Mouse (Mus musculus): ENCODE measurements at regions not wholly inside any gene's neighbourhood (a gene's known extent, or its start where the extent isn't known, plus 50 kb on each side); places are given as distances from the start of the nearest gene placed in this dataset.

GRCm38 (mm10) chr2:178572301-178572700, 142.0 kb downstream of the Cdh26 start:
- no peaks in the 10 kb centered on the region for H3K36me3 ChIP-seq (replicated peaks)
- no peak for TF ChIP-seq CTCF (IDR thresholded peaks at IDR 0.05; ENCODE audit: low read depth, low read length)
- no peak for ATAC-seq (ENCODE audit: extremely low read depth, insufficient number of reproducible peaks, low FRiP score, poor library complexity, severe bottlenecking)

GRCm38 (mm10) chr2:178574859-178575258, 144.5 kb downstream of the Cdh26 start:
- DNase-seq (ENCODE audit: low spot score) (no peak), ATAC-seq (ENCODE audit: extremely low read depth, insufficient number of reproducible peaks, low FRiP score, poor library complexity, severe bottlenecking) (no peak)
- Histone ChIP-seq H3K4me3 (ENCODE audit: low read depth, low read length) (no peak overlapping the region), H3K36me3 (replicated peaks) (no peaks in the 10 kb centered on the region), H3K4me1 (ENCODE audit: insufficient read depth, low read depth, low read length) (no peaks in the 10 kb centered on the region), H3K9me3 (replicated peaks) (peaks cover 81% of the 10 kb centered on the region), H3K27me3 (ENCODE audit: insufficient read depth, low read length) (no peaks in the 10 kb centered on the region)
- TF ChIP-seq CTCF (IDR thresholded peaks at IDR 0.05; ENCODE audit: low read depth, low read length): no peak
- no peak for TF ChIP-seq TAL1 (conservative IDR thresholded peaks at IDR 0.05; ENCODE audit: low read depth, low read length)
- TF ChIP-seq GATA2 (IDR thresholded peaks at IDR 0.05; ENCODE audit: borderline replicate concordance, low read depth, low read length): no peak
- no peak for TF ChIP-seq GATA1 (IDR thresholded peaks at IDR 0.05; ENCODE audit: borderline replicate concordance, low read length)
- no peak for TF ChIP-seq POLR2AphosphoS5 (IDR thresholded peaks at IDR 0.05; ENCODE audit: insufficient replicate concordance, low read depth, low read length)

More at GRCm38 (mm10) chr2:178572301-178572700, 142.0 kb downstream of the Cdh26 start:
- Histone ChIP-seq H3K4me1 (ENCODE audit: insufficient read depth, low read depth, low read length) (no peaks in the 10 kb centered on the region), H3K4me3 (ENCODE audit: low read depth, low read length) (no peak overlapping the region), H3K27me3 (ENCODE audit: insufficient read depth, low read length) (no peaks in the 10 kb centered on the region), H3K9me3 (replicated peaks) (peaks cover 76% of the 10 kb centered on the region)
- DNase-seq (ENCODE audit: low spot score): no peak

- Histone ChIP-seq H3K4me3 (ENCODE audit: low read depth, low read length) (no peak overlapping the region), H3K9me3 (replicated peaks) (peaks cover 84% of the 10 kb centered on the region), H3K4me1 (ENCODE audit: insufficient read depth, low read depth, low read length) (no peaks in the 10 kb centered on the region), H3K27me3 (ENCODE audit: insufficient read depth, low read length) (no peaks in the 10 kb centered on the region), H3K36me3 (replicated peaks) (no peaks in the 10 kb centered on the region)
- TF ChIP-seq GATA1 (IDR thresholded peaks at IDR 0.05; ENCODE audit: borderline replicate concordance, low read length): no peak
- TF ChIP-seq CTCF (IDR thresholded peaks at IDR 0.05; ENCODE audit: low read depth, low read length): no peak
- TF ChIP-seq TAL1 (conservative IDR thresholded peaks at IDR 0.05; ENCODE audit: low read depth, low read length): no peak
- no peak for TF ChIP-seq GATA2 (IDR thresholded peaks at IDR 0.05; ENCODE audit: borderline replicate concordance, low read depth, low read length)
- TF ChIP-seq POLR2AphosphoS5 (IDR thresholded peaks at IDR 0.05; ENCODE audit: insufficient replicate concordance, low read depth, low read length): no peak
- DNase-seq (ENCODE audit: low spot score) (no peak), ATAC-seq (ENCODE audit: extremely low read depth, insufficient number of reproducible peaks, low FRiP score, poor library complexity, severe bottlenecking) (no peak)
Observed at GRCm38 (mm10) chr2:178575403-178575802, 145.1 kb downstream of the Cdh26 start.

GRCm38 (mm10) chr2:178576067-178576466, 145.7 kb downstream of the Cdh26 start:
- Histone ChIP-seq H3K9me3 (replicated peaks) (peaks cover 86% of the 10 kb centered on the region), H3K36me3 (replicated peaks) (no peaks in the 10 kb centered on the region), H3K4me3 (ENCODE audit: low read depth, low read length) (no peak overlapping the region), H3K27me3 (ENCODE audit: insufficient read depth, low read length) (no peaks in the 10 kb centered on the region), H3K4me1 (ENCODE audit: insufficient read depth, low read depth, low read length) (no peaks in the 10 kb centered on the region)
- TF ChIP-seq GATA1 (IDR thresholded peaks at IDR 0.05; ENCODE audit: borderline replicate concordance, low read length) (no peak), TAL1 (conservative IDR thresholded peaks at IDR 0.05; ENCODE audit: low read depth, low read length) (no peak), GATA2 (IDR thresholded peaks at IDR 0.05; ENCODE audit: borderline replicate concordance, low read depth, low read length) (no peak), CTCF (IDR thresholded peaks at IDR 0.05; ENCODE audit: low read depth, low read length) (no peak), POLR2AphosphoS5 (IDR thresholded peaks at IDR 0.05; ENCODE audit: insufficient replicate concordance, low read depth, low read length) (no peak)
- ATAC-seq (ENCODE audit: extremely low read depth, insufficient number of reproducible peaks, low FRiP score, poor library complexity, severe bottlenecking): no peak
- no peak for DNase-seq (ENCODE audit: low spot score)

GRCm38 (mm10) chr2:178579571-178579970, 149.2 kb downstream of the Cdh26 start:
- peaks cover 82% of the 10 kb centered on the region for H3K9me3 ChIP-seq (replicated peaks)
- no peak for DNase-seq (ENCODE audit: low spot score)
- no peak overlapping the region for H3K4me3 ChIP-seq (ENCODE audit: low read depth, low read length)
- TF ChIP-seq TAL1 (conservative IDR thresholded peaks at IDR 0.05; ENCODE audit: low read depth, low read length): no peak
- H3K27me3 ChIP-seq (ENCODE audit: insufficient read depth, low read length): no peaks in the 10 kb centered on the region
- H3K36me3 ChIP-seq (replicated peaks): no peaks in the 10 kb centered on the region
- ATAC-seq (ENCODE audit: extremely low read depth, insufficient number of reproducible peaks, low FRiP score, poor library complexity, severe bottlenecking): no peak
- H3K4me1 ChIP-seq (ENCODE audit: insufficient read depth, low read depth, low read length): no peaks in the 10 kb centered on the region

- TF ChIP-seq GATA1 (IDR thresholded peaks at IDR 0.05; ENCODE audit: borderline replicate concordance, low read length) (no peak), TAL1 (conservative IDR thresholded peaks at IDR 0.05; ENCODE audit: low read depth, low read length) (no peak), CTCF (IDR thresholded peaks at IDR 0.05; ENCODE audit: low read depth, low read length) (no peak), GATA2 (IDR thresholded peaks at IDR 0.05; ENCODE audit: borderline replicate concordance, low read depth, low read length) (no peak), POLR2AphosphoS5 (IDR thresholded peaks at IDR 0.05; ENCODE audit: insufficient replicate concordance, low read depth, low read length) (no peak)
- H3K4me1 ChIP-seq (ENCODE audit: insufficient read depth, low read depth, low read length): no peaks in the 10 kb centered on the region
Observed at GRCm38 (mm10) chr2:178581306-178581705, 151.0 kb downstream of the Cdh26 start.

GRCm38 (mm10) chr2:178584970-178585566, 154.7 kb downstream of the Cdh26 start:
- DNase-seq (ENCODE audit: low spot score) (no peak), ATAC-seq (ENCODE audit: extremely low read depth, insufficient number of reproducible peaks, low FRiP score, poor library complexity, severe bottlenecking) (no peak)
- Histone ChIP-seq H3K4me3 (ENCODE audit: low read depth, low read length) (no peak overlapping the region), H3K36me3 (replicated peaks) (no peaks in the 10 kb centered on the region), H3K9me3 (replicated peaks) (peaks cover 72% of the 10 kb centered on the region), H3K4me1 (ENCODE audit: insufficient read depth, low read depth, low read length) (no peaks in the 10 kb centered on the region), H3K27me3 (ENCODE audit: insufficient read depth, low read length) (no peaks in the 10 kb centered on the region)
- TF ChIP-seq GATA2 (IDR thresholded peaks at IDR 0.05; ENCODE audit: borderline replicate concordance, low read depth, low read length) (no peak), CTCF (IDR thresholded peaks at IDR 0.05; ENCODE audit: low read depth, low read length) (no peak), POLR2AphosphoS5 (IDR thresholded peaks at IDR 0.05; ENCODE audit: insufficient replicate concordance, low read depth, low read length) (no peak), GATA1 (IDR thresholded peaks at IDR 0.05; ENCODE audit: borderline replicate concordance, low read length) (no peak), TAL1 (conservative IDR thresholded peaks at IDR 0.05; ENCODE audit: low read depth, low read length) (no peak)

More at GRCm38 (mm10) chr2:178581306-178581705, 151.0 kb downstream of the Cdh26 start:
- peaks cover 83% of the 10 kb centered on the region for H3K9me3 ChIP-seq (replicated peaks)
- ATAC-seq (ENCODE audit: extremely low read depth, insufficient number of reproducible peaks, low FRiP score, poor library complexity, severe bottlenecking) (no peak), DNase-seq (ENCODE audit: low spot score) (no peak)
- H3K36me3 ChIP-seq (replicated peaks): no peaks in the 10 kb centered on the region
- H3K27me3 ChIP-seq (ENCODE audit: insufficient read depth, low read length): no peaks in the 10 kb centered on the region
- no peak overlapping the region for H3K4me3 ChIP-seq (ENCODE audit: low read depth, low read length)
